Mouse (Mus musculus): ENCODE measurements at regions not wholly inside any gene's neighbourhood (a gene's known extent, or its start where the extent isn't known, plus 50 kb on each side); places are given as distances from the start of the nearest gene placed in this dataset.

GRCm38 (mm10) chr9:93005182-93005953 is 463.3 kb downstream of the Plod2 start:
- 77% methylated on average over 3 of the region's 3 CpGs for WGBS
- Histone ChIP-seq H3K9ac (no peak overlapping the region), H3K27ac (no peak overlapping the region), H3K36me3 (replicated peaks) (no peaks in the 10 kb centered on the region), H3K27me3 (no peaks in the 10 kb centered on the region), H3K4me1 (no peaks in the 10 kb centered on the region), H3K9me3 (no peaks in the 10 kb centered on the region), H3K4me3 (replicated peaks) (no peak overlapping the region), H3K4me2 (no peak overlapping the region)
- no peak for ATAC-seq (ENCODE audit: low FRiP score)

DNA sequence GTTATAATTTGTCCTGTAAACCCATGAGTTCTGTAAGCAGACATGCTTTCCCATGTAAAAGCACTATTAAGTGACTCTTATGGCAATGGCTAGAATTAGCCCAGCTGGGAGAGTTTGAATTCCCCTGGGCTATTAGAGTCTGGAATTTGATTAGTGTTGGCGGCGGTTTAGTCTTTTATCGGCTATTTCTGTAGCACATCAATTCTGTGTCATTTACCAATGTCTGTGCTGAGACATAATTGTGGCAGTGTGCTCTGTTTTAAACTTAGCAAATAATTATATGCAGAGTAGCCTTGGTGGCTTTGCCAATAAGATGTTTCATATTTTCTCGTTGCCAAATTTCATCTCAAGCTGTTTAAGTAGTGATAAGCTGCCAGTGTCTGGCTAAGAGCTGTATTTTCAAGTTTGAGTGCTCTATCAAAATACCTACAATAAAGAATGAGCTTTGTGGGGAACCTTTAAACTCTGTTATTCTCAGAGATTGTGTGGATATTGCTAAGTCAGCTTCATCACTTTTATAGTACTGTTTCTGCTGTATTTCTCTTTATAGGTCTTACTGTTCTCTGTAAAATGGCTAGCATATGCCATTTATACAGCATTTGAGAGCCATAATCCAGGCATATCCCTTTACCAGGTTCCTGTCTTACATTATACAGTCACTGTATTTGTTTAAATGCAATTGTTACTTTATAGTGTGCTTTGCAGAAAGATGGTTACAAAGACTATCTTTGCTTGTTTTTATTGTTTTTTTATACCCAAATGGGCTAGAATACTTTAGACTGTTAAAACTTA is 466.7 kb downstream of the Plod2 start:
- Histone ChIP-seq H3K9ac (no peak overlapping the region), H3K4me3 (replicated peaks) (no peak overlapping the region), H3K4me1 (no peaks in the 10 kb centered on the region), H3K9me3 (no peaks in the 10 kb centered on the region), H3K36me3 (replicated peaks) (no peaks in the 10 kb centered on the region), H3K27ac (no peak overlapping the region), H3K27me3 (no peaks in the 10 kb centered on the region), H3K4me2 (no peak overlapping the region)
- peak; percentile 59 for ATAC-seq (ENCODE audit: low FRiP score)
- 59% methylated on average over 4 of the region's 4 CpGs for WGBS

DNA sequence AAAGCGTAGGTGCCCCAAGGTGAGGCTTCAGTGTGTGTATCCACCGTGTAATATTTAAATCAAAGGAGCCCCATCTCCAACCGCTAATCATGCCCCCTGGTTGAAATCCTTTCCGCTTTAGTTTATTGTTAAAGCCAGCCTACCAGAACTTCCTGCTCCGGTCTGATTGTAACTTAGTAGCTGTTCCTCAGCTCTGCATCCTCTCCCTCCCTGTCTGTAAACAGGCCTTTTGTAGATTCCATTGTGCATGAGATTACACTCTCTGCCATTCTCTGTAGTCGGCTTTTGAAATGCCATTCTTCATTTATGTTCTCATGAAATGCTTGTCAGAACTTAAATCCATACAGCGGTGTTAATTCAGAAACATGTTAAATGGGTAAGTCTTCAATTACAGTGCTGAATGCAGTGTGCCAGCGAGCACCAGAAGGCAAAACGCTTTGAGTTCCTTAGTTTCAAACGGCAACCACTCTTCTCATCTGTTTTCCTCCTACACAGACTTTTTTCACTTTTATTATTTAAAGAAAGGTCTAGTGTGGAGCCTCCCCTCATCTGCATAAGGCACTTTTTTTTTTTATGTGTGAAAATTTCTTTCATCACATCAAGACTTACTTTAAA is 502.4 kb downstream of the Plod2 start:
- Histone ChIP-seq H3K9me3 (no peaks in the 10 kb centered on the region), H3K9ac (no peak overlapping the region), H3K4me1 (no peaks in the 10 kb centered on the region), H3K4me2 (no peak overlapping the region), H3K4me3 (replicated peaks) (no peak overlapping the region), H3K36me3 (replicated peaks) (no peaks in the 10 kb centered on the region), H3K27ac (no peak overlapping the region), H3K27me3 (no peaks in the 10 kb centered on the region)
- ATAC-seq (ENCODE audit: low FRiP score): no peak
- 56% methylated on average over 10 of the region's 10 CpGs for WGBS

- no peaks in the 10 kb centered on the region for H3K9me3 ChIP-seq
- H3K36me3 ChIP-seq (replicated peaks): no peaks in the 10 kb centered on the region
- 74% methylated on average over 3 of the region's 3 CpGs for WGBS
- H3K27ac ChIP-seq: no peak overlapping the region
- no peak overlapping the region for H3K4me3 ChIP-seq (replicated peaks)
- no peaks in the 10 kb centered on the region for H3K4me1 ChIP-seq
- no peak overlapping the region for H3K9ac ChIP-seq
- H3K4me2 ChIP-seq: no peak overlapping the region
- ATAC-seq (ENCODE audit: low FRiP score): no peak
- no peaks in the 10 kb centered on the region for H3K27me3 ChIP-seq
Measured at GRCm38 (mm10) chr9:93072140-93072539, 530.1 kb downstream of the Plod2 start.

- H3K4me2 ChIP-seq: no peak overlapping the region
- H3K36me3 ChIP-seq (replicated peaks): no peaks in the 10 kb centered on the region
- H3K9ac ChIP-seq: no peak overlapping the region
- no peak overlapping the region for H3K4me3 ChIP-seq (replicated peaks)
- ATAC-seq (ENCODE audit: low FRiP score): no peak
- no peak overlapping the region for H3K27ac ChIP-seq
- 63% methylated on average over 1 of the region's 1 CpGs for WGBS
- no peaks in the 10 kb centered on the region for H3K9me3 ChIP-seq
- H3K27me3 ChIP-seq: no peaks in the 10 kb centered on the region
- no peaks in the 10 kb centered on the region for H3K4me1 ChIP-seq
Measured at GRCm38 (mm10) chr9:93083114-93083513, 541.1 kb downstream of the Plod2 start.

GRCm38 (mm10) chr9:93098008-93098581 is 556.1 kb downstream of the Plod2 start:
- ATAC-seq (ENCODE audit: low FRiP score): no peak

DNA sequence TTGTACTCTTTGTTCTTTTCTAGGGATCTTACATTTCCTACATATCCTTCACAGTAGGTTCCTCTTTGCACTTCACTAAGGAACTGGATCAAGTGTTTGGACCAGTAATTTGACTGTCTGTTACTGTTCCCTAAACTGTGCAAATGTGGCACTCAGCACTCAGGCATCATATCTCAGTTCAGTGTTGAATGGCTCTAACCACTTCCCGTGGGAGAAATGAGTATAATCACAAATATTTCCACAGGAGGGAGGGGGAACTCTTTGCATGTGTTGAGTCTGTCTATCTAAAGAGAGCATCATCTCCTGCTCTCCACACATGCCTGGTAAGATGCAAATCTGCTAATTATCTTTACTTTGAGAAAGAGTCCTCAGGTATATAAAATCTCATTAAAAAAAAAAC is 588.5 kb downstream of the Plod2 start:
- Histone ChIP-seq H3K4me3 (replicated peaks) (no peak overlapping the region), H3K9me3 (no peaks in the 10 kb centered on the region), H3K9ac (no peak overlapping the region), H3K27me3 (no peaks in the 10 kb centered on the region), H3K36me3 (replicated peaks) (no peaks in the 10 kb centered on the region), H3K4me1 (no peaks in the 10 kb centered on the region), H3K4me2 (no peak overlapping the region), H3K27ac (no peak overlapping the region)
- ATAC-seq (ENCODE audit: low FRiP score): no peak
- 58% methylated on average over 1 of the region's 1 CpGs for WGBS

More at GRCm38 (mm10) chr9:93098008-93098581, 556.1 kb downstream of the Plod2 start:
- Histone ChIP-seq H3K9me3 (no peaks in the 10 kb centered on the region), H3K4me1 (no peaks in the 10 kb centered on the region), H3K27me3 (no peaks in the 10 kb centered on the region), H3K4me2 (no peak overlapping the region), H3K27ac (no peak overlapping the region), H3K9ac (no peak overlapping the region), H3K4me3 (replicated peaks) (no peak overlapping the region), H3K36me3 (replicated peaks) (no peaks in the 10 kb centered on the region)
- 71% methylated on average over 1 of the region's 1 CpGs for WGBS

GRCm38 (mm10) chr9:93131620-93132200 is 589.7 kb downstream of the Plod2 start:
- Histone ChIP-seq H3K9me3 (no peaks in the 10 kb centered on the region), H3K27me3 (no peaks in the 10 kb centered on the region), H3K27ac (no peak overlapping the region), H3K4me3 (replicated peaks) (no peak overlapping the region), H3K4me2 (no peak overlapping the region), H3K36me3 (replicated peaks) (no peaks in the 10 kb centered on the region), H3K9ac (no peak overlapping the region), H3K4me1 (no peaks in the 10 kb centered on the region)
- no peak for ATAC-seq (ENCODE audit: low FRiP score)

- Histone ChIP-seq H3K4me3 (replicated peaks) (no peak overlapping the region), H3K9me3 (no peaks in the 10 kb centered on the region), H3K4me2 (no peak overlapping the region), H3K9ac (no peak overlapping the region), H3K36me3 (replicated peaks) (no peaks in the 10 kb centered on the region), H3K27me3 (no peaks in the 10 kb centered on the region), H3K4me1 (no peaks in the 10 kb centered on the region), H3K27ac (no peak overlapping the region)
- 90% methylated on average over 1 of the region's 1 CpGs for WGBS
- ATAC-seq (ENCODE audit: low FRiP score): no peak
Measured at GRCm38 (mm10) chr9:93136349-93136748, 594.3 kb downstream of the Plod2 start.

DNA sequence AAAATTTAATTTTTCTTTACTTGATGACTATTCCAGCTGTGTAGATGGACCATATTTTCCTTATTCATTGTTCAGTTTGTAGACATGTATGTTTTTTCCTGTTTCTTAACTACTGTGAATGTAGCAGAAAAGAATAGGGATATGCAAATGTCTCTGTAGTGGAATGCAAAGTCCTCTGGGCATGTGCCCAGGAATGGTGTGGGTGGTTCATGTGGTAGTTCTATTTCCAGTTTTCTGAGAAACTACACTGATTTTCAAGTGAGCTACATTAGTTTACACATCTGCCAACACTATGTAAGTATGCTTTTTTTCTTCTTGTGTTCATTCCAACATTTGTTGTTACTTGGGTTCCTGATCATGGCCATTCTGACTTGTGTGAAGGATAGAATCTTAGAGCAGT is 628.0 kb downstream of the Plod2 start:
- Histone ChIP-seq H3K4me2 (no peak overlapping the region), H3K9me3 (no peaks in the 10 kb centered on the region), H3K4me1 (no peaks in the 10 kb centered on the region), H3K36me3 (replicated peaks) (no peaks in the 10 kb centered on the region), H3K9ac (no peak overlapping the region), H3K4me3 (replicated peaks) (no peak overlapping the region), H3K27ac (no peak overlapping the region), H3K27me3 (no peaks in the 10 kb centered on the region)
- no peak for ATAC-seq (ENCODE audit: low FRiP score)

DNA sequence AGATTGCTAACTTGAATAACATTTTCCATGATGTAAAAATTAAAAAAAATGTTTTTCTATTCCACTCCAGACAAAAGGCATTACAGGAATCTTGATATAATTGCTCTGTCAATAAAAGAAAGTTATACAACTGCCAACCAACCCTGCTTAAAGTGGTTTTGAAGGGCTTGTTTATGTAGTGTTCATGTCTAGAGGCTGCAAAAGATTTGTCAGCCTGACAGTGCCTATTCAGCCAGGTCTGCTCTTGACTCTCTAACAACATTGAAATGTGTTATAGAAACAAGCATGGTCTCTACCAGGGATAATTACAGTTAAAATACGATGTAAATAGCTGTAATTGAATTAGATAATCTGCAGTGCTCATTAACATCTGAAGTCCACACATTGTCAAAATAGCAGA is 644.6 kb downstream of the Plod2 start:
- WGBS: 22% methylated on average over 1 of the region's 1 CpGs
- Histone ChIP-seq H3K9ac (no peak overlapping the region), H3K4me3 (replicated peaks) (no peak overlapping the region), H3K27me3 (no peaks in the 10 kb centered on the region; the same call in 1 of the 2 replicates), H3K36me3 (replicated peaks) (no peaks in the 10 kb centered on the region), H3K9me3 (no peaks in the 10 kb centered on the region), H3K27ac (no peak overlapping the region), H3K4me1 (no peaks in the 10 kb centered on the region), H3K4me2 (no peak overlapping the region)
- peak; percentile 78; the same call in 1 of the 2 replicates for ATAC-seq (ENCODE audit: low FRiP score)

- Histone ChIP-seq H3K4me3 (replicated peaks) (no peak overlapping the region), H3K9ac (no peak overlapping the region), H3K27me3 (no peaks in the 10 kb centered on the region), H3K27ac (no peak overlapping the region), H3K4me1 (no peaks in the 10 kb centered on the region), H3K9me3 (no peaks in the 10 kb centered on the region), H3K4me2 (no peak overlapping the region), H3K36me3 (replicated peaks) (no peaks in the 10 kb centered on the region)
- ATAC-seq (ENCODE audit: low FRiP score): no peak
Measured at GRCm38 (mm10) chr9:93232562-93232961, 690.5 kb downstream of the Plod2 start.
